Mouse (Mus musculus) ovary, postnatal 14 days (tissue): ENCODE data around the gene Plod2.

Experiments used
- DNase-seq: peaks from one replicate; pipeline ENCODE4 v3.0.0; 2022; ENCODE audit warnings: low spot score

The Plod2 gene

DNA sequence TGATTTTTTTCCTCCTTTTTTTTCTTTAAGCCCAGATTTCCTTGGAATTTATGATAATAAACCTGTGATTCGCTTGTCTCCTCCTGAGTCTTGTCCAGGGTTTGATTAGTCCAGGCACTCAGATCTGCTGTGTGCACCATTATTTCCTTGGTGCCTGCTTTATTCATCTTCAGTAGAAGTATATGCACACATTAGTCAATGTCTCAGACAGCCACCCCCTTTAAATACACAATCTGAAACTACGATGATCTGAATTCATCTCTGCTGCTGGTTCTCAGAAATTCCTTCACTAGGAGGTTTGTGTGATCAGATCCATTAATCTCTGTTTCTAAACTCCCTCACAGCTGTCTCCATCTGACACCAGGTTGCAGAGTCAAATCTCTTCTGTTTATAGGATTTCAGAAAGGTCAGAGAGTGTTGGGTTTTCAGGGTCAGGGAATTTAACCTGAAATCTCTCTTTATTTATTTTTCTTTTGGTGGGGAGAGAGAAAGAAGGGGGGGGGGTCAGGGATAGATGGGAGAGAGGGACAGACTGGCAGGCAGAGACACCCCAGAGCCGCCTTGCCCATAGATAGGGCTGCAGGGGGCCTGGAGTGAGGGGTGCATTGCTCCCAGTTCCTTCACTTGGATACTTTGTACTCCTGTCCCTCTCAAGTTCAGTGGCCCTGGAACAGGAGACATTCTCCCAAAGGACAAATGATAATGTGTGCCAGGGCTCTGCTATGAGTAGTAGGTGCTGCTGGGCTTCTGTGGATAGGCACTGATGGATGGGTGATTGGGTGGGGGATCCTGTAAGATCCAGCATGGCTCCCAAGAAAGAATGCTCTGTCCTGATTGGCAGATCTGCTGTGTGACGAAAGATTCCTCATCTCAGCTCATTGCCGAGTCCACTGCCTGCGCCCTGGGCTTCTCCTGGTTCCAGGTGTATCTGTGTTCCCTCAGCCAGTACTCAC lies 13.3 kb downstream of the Plod2 start:
- DNase-seq, result no peak

DNA sequence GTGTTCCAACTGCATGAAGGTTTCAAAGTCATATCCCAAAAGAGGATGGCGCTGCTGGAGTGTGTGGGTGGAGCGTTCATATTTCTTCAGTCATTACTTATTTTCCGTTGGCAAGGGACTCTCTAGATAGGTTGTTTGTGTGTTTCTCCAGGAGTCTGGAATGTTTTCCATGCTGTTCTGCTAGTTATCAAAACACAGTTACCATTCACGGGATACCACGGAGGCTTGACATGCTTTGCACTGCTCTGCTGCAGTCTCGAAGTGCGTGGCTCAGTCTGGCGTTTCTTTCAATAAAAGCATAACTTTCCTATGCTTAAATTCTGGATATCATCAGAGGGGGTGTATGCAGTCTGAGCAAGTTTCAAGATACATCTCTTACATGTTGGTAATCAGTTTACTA lies 17.7 kb downstream of the Plod2 start:
- no peak for DNase-seq

DNA sequence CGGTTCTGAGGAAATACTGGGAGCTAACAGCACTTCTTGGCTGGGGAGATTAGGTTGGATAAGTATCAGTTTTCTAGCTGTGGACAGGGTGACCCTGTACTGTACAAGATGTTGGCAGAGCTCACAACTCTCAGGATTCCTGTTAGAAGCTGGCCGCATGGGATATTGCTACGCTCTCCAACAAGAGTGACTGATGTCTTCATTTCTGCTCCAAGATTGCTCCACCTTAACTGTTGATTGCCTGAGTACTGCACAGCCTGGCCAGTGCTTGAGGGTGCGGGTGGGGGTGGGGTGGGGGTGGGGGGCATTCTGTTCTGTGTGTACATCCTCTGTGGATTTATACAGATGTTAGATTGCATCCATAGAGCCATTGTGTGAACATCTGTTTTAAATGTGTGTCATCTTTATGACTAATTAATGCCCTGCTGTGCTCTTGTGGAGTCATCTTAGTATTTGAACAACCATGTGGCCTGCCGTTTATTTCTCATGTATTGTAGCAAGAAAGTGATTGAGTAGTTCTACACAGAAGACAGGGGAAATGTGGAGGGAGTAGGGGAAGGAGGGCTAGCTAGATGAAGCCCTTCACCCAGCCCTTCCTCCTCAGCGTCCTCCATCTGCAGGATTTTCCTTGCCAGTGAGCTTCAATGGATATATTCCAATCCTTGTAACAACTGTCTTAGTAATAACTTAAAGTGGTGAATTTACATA lies 19.0 kb downstream of the Plod2 start:
- DNase-seq, result no peak

DNA sequence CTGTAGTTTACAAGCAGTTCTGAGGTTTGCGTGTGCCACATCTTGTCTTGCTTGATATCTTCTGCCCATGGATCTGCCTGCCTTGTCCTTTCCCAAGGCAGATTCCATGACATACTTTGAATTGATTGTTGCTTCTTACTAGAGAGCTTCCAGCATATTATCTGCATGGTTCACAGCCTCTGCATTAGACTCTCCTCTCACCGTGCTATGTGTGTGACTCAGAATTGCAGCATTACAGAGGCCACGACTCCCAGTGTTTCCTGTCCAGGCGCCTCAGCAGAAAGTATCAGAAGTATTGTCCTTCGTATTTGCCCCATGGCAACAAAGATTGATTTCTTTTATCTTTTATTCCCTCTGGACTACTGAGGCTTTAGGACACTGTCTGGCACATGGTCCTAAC lies 20.4 kb downstream of the Plod2 start:
- no peak for DNase-seq

DNA sequence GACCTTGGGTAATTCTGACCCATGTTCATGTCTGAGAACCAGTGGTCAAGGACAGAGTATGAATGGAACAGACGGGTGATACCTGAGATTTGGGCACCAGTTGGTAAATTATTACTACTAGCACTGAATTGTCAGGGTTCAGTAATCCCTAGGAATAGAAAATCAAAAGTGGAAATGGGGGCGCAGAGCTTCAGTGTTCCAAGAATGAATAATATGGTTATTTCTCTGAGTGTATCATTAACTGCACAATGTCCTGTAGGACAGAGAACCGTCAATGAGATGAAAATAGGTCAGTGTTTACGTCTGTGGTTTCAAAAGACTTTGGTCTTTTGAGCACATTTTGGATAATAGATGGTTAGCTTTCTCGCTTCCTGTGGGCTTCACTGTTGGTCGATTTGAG lies 21.3 kb downstream of the Plod2 start:
- DNase-seq, result no peak

DNA sequence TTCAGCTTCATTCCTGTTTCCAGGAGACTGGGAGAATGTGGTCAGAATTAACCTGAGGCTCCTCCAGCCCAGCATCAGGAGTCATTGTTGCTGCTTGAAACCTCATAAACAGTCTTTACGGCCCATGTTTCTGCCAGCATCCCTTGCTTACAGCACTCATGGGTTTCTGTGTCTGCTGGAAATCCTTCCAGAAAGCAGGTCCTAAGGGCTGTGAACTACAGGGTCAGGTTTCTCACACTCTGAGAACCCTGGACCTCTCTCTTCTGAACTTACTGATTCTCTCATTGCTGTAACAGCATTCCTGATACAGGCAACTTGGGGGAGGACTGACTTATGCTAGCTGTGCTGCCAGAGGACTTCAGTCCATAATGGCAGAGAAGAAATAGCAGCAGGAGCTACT lies 22.4 kb downstream of the Plod2 start:
- no peak for DNase-seq

DNA sequence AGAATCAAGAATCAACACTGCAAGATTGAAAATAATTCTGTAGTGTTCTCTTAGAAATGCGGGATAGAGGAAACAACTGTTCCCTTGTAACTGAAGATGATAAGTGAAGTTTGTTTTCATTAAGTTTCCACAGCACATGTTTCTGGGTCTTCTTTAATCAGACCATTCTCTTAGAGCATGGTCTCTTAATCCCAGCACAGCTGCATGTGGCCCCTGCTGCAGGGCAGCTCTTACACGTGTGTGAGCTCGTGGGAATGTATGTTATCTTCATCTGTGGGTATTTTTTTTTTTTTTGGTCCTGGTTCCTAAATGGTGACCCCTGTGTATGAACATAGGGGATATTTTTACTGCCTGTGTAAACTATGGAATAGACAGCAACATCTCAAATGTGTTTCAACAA lies 24.2 kb downstream of the Plod2 start:
- no peak for DNase-seq

DNA sequence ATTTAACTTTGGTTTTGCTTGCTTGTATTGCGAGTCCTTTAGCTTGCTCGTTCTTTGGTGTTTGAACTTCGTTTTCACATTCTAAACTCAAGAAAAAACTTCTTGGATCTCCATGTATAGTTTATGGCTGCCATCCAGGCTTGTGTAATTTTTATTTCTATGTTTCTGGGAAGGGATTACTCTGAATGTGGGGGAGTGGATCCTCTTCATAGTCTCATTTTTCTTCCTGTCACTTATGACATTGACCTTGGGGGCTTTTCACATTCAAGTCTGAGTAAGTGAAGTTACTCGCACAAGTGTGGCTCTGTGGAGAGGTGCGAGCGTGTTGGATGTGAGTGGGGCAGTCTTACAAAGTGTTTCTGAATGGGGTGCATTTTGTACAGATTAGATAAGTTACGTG lies 25.5 kb downstream of the Plod2 start:
- DNase-seq, result no peak

DNA sequence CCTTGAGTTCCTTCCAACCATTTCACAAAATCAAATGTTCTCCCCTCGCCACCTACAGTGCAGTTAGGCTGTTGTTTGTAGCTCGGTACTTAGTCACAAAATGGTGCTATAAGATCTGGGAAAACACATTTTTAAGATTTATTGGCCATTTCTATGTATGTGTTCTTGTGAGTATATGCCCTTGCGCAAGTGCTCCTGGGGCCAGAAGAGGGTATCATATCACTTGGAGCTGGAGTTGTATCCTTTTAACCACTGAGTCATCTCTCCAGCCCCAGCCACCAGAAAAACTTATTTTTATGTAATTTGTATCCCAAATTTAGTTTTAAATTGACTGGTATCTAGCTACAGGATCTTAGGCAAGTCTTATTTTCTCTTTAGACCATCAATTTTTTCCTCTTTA lies 26.8 kb downstream of the Plod2 start:
- no peak for DNase-seq

DNA sequence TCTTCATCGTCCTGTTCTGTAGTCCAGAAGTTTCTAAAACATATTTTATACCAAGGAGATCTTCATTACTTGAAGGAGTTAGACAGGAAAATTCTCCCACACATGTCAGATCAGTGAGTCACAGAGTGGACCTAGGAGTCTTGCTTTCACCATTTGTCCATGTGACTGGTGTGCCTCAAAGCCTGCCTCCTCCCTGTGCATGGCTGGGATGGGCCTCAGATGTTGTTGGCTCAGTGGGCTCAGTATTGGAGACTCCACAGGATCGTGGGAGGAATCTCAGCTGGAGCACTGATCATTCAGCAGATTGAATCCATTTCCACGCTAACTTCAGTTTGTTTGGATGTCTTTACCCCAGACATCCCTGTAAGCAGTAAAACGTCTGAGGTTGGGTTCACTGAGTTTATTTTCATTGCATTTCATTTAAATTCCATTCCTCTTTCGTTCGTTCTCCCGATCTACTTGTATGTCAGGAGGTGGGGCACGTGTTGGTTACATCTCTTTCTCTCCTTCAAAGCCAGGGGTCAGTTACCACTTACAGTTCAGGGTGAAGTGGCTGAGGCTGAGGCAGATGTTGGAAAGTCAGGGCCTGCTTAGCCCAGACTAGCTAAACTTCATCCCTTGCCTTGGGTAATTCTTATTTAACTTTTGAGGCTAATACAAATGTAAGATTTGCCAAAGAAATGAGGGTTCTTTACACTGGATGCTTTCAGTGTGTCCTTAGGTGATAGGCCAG lies 30.5 kb downstream of the Plod2 start:
- DNase-seq, result no peak

DNA sequence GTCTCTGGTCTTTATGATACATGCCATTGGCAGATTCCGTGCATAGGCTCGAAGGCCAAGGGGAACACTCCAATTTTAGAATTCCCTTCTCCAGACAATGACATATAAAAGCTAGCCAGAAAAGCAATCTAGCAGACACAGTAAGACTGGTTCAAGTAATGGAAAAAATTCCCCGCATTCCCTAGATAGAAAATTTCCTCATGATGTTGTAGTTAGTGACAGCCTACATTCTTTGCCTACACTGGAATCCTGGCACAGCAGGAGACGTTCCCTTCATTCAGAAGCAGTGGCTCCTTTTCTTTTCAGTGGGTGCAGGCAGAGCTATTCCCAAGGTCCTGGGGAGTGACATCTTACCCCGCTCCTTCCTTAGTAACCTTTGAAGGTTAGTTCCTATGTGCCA lies 41.9 kb downstream of the Plod2 start:
- no peak for DNase-seq

DNA sequence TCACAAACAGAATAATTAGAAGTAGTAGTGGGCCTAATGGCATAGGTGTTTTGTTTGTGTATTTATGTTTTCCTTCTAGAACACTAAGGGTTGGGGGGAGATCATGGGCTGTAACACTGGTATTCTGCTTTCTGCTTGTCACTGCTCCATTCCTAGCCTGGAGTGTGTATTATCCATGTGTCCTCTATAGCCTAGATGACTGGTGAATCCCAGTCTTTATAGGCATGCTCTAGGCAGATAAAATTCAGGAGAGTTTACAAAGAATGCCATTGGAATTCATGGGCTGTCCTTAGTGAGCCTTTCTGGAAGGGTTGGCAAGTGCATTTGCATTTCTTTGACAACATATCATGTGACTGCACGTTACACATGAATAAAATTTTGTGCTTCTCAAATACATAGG lies 44.0 kb downstream of the Plod2 start:
- DNase-seq, result no peak

DNA sequence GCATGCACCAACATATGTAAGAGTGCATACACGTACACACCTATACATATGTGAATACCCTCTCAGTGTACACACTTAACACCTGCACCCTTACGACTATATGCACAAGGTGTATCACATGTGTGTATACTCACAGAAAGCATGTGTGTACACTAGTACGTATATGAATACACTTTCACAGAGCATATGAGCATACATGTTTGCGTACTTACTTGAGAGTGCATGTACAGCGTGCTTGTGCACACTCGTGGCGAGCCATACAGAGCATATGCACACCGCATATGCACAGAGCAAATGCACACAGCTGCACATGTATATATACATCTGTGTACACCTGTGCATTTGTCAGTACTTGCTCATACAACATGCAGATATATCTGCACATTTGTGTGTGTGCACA lies 45.4 kb downstream of the Plod2 start:
- no peak for DNase-seq

DNA sequence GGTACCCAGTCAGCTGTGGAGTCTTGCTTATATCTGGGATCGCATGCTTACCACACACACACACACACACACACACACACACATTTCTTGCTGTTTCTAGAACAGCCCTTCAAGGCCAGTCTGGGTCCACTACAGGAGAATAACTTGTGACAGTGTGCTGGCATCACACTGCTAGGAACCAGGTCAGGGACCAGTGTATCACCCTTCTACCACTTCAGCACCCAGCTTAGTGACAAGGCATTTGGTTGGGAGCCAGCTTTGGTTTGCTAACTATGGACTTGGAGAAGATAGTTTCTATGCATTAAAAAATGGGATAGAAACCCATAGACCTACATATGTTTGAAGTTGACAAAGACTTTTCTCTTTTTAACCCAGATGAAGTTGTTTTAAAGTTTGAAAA lies 46.2 kb downstream of the Plod2 start:
- DNase-seq, result no peak

DNA sequence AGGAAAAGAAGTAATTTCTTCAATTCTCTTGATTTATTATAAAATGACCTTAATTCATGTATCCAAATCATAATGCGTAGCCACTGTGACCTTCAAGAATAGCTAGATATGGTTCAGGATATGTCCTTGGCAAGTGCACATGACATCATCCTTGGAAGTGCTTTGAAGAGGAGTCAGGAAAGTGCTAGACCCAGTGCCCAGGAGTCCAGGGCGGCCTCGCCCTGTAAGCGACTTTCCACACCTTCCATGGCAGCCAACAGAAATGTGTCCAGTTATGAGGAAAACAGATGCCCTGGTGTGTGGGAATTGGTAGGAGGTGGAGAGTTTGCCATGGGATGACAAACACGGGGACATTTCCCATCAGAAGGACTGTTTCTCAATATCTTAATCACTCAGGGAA lies 47.0 kb downstream of the Plod2 start:
- no peak for DNase-seq

DNA sequence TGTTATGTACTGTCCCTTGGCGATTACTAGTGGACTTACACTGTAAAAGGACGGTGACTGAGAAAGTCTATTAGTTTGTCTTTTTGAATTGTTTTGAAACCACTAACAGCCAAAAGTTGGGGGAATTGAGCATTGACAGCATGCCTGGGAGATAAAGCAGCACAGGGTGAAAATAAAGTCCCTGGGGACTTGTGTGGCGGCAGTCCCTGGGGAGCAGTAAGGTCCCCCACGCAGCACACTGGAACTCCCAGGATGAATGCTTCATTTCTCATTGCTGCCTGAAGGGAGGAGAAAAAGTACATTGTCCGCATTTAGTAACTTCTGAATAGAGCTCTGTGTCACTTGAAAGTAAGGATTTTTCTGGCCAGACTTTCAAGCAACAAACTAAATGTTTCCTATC lies 49.5 kb downstream of the Plod2 start:
- no peak for DNase-seq

DNA sequence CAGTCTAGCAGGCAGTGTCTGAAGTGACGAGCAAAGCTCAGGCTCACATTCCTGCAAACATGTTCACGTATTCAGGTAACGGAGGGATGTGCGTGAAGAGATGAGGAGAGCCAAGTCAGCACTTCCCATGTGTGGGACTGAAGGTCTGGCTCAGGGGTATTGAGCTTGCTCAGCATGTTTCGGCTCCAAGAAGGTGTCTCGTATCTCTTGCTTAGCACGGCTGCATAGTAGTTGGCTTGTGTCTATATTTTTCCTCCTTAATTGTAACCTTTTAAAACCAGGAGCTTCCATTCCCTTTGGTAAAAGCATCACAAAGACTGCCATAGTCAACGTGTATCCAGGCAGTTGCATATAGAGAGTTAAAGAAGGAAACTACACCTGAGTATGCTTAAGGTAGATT lies 50.7 kb downstream of the Plod2 start:
- DNase-seq, result no peak

DNA sequence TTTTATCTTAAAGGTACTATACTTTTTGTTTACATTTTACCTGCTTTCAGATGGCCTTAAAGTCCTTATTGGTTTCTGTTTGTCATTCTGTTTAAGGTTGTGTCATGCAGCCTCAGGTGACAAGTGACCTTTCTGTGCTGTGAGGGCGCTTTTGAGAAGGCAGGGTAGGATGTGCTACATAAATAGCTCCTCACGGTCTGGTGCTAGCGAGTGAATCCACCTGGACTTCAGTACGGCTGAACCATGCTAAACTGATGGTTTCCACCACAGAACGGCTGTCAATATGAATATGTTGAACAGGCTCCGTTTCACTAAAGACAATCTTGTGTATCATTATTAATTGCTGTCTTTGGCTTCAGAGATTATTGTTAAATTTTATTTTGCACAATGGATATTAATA lies 52.5 kb downstream of the Plod2 start:
- no peak for DNase-seq

DNA sequence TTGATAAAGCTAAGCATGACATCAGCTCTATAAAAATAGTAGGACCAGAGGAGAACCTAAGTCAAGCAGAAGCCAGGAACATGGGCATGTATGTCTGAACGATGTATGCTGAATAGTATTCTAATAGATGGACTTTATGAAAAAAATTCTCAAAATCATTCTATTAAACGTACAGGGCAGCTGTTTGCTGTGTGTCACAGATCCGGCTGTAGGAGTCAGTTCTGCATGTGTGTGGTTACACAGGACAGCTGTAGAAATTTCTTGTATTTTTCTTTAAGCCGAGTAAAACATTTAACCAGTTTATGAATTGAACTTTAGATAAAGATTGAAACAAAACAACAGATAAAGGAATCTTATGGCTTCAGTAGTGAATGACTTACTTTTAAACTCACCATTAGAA lies 53.3 kb downstream of the Plod2 start:
- DNase-seq, result no peak

DNA sequence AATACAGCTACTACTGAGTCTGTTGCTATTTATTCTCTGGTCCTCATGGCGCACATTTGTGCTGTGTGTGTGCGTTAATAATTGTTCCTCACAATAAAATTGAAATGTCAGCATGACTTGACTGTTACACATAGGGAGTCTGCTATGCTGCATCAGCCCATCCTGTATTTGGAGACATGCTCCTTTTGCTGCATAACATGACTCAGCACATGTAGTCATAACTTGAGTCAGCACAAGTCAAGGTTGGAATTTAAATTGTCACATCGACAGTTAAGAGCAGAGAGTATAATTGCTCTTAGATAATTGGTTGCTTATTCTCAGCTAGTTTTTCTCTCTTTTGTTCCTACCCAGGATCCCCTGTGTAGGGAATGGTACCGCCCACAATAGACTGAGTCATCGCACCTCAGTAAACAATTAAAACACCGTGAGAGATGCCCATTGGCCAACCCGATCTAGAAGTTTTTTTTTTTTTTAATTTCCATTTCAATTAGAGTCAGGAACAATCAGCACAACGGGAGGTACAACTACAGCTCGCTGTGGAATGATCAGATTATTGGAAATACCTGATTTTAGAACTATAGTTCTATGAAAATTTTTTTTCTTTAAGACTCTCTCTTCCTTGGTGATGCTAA lies 55.0 kb downstream of the Plod2 start:
- DNase-seq, result no peak

DNA sequence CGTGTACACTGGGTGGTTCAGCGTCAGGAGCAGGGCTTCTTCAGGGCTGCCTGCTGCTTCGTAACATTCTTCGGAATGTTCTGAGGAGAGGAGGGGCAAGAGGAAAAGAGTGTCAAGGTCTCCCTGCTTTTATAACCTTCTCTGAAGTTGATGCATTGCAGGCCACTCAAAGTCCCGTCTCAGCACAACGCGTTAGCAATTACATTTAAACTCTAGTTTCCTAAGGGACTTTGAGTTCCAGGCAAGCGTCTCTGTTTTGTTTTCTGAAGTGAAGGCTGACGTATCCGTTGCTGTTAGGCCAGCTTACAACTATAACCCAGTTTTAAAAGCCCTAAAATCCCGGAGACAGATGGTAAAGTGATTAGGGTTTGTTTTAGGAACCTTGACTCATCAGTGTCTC lies 55.8 kb downstream of the Plod2 start:
- DNase-seq, result no peak

DNA sequence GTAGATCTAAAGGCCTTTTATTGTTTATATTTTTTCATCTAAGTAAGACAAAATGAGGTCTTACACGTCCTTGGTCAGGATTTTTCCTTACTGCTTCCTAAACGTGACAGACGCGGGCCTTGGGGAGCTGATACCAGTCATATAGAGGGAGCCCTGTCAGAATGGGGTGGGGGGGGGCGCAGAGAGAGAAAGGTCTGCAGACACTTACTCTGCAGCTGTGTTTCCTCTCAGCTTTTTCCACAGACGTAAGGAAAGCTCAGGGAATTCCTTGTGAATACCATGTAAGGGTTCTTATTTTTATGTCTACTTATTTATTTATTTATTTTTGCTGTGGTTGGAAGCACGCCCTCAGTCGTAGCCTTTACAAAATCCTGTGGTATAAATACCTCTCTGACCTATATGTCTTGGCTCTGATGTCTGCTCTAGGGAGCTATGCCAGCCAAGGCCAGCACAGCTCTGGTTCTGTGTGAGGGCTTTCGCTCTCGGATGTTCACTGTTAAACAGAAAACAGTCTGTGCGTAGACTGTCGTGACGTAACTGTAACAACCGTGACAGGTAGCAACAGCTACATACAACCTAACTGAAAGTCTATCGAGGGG lies 58.0 kb downstream of the Plod2 start:
- DNase-seq, result no peak
